Mouse (Mus musculus): ENCODE measurements at regions not wholly inside any gene's neighbourhood (a gene's known extent, or its start where the extent isn't known, plus 50 kb on each side); places are given as distances from the start of the nearest gene placed in this dataset.

GRCm38 (mm10) chr2:92779101-92779500, 135.8 kb upstream of the Syt13 start:
- H3K79me2 ChIP-seq (replicated peaks; ENCODE audit: control insufficient read depth, extremely low read depth, insufficient read depth, poor library complexity, severe bottlenecking): no peaks in the 10 kb centered on the region
- in situ Hi-C loops (cut with MboI; ENCODE audit: low pct_ligation_motif_present, low pct_unique_long_range_greater_than_20kb, low sequenced_read_pairs) (no loop called here), dilution Hi-C loops (cut with MboI; ENCODE audit: extremely low pct_ligation_motif_present, extremely low pct_unique_long_range_greater_than_20kb, low sequenced_read_pairs) (no loop called here)
- TF ChIP-seq ZC3H11A (IDR thresholded peaks at IDR 0.05; ENCODE audit: low read depth, low read length) (no peak), MXI1 (IDR thresholded peaks at IDR 0.05; ENCODE audit: low read depth, low read length) (no peak), CTCF (conservative IDR thresholded peaks at IDR 0.05 in 1 of 2, IDR thresholded peaks at IDR 0.05 in 1 of 2; ENCODE audit: low read depth in 2 of 2, low read length in 2 of 2) (no peak), USF1 (IDR thresholded peaks at IDR 0.05; ENCODE audit: low read depth, low read length) (no peak), MYC (IDR thresholded peaks at IDR 0.05; ENCODE audit: low read depth, low read length) (no peak), MAZ (IDR thresholded peaks at IDR 0.05; ENCODE audit: low read depth, low read length) (no peak), USF2 (conservative IDR thresholded peaks at IDR 0.05; ENCODE audit: low read depth, low read length) (no peak), GABPA (IDR thresholded peaks at IDR 0.05; ENCODE audit: insufficient replicate concordance, low read depth, low read length) (no peak), CHD1 (IDR thresholded peaks at IDR 0.05; ENCODE audit: low read depth, low read length) (no peak)
- H3K27me3 ChIP-seq (replicated peaks): peaks cover 26% of the 10 kb centered on the region
- H3K4me2 ChIP-seq (ENCODE audit: insufficient read depth, low read depth, poor library complexity, severe bottlenecking): no peak overlapping the region
- H3K36me3 ChIP-seq (replicated peaks in 1 of 2; ENCODE audit: control insufficient read depth in 1 of 2, insufficient read depth in 1 of 2, low read length in 1 of 2): no peaks in the 10 kb centered on the region
- DNase-seq (ENCODE audit: extremely low read depth): no peak
- no peak overlapping the region for H3K4me3 ChIP-seq (replicated peaks in 1 of 3; ENCODE audit: low read depth in 2 of 3, low read length in 2 of 3, poor library complexity in 1 of 3)
- no peaks in the 10 kb centered on the region for H3K9me3 ChIP-seq (replicated peaks; ENCODE audit: low read length)
- no peak overlapping the region for H3K9ac ChIP-seq (ENCODE audit: insufficient read depth, low read depth)
- peaks cover 0 to 4% of the 10 kb centered on the region in 2 experiments; a peak in 2 of 4 replicates for H3K4me1 ChIP-seq (ENCODE audit: control insufficient read depth in 1 of 2, insufficient read depth in 2 of 2)
- H3K27ac ChIP-seq (ENCODE audit: insufficient read depth, low read depth): no peak overlapping the region

- H3K79me2 ChIP-seq (replicated peaks; ENCODE audit: control insufficient read depth, extremely low read depth, insufficient read depth, poor library complexity, severe bottlenecking): no peaks in the 10 kb centered on the region
- DNase-seq (ENCODE audit: extremely low read depth): no peak
- H3K9me3 ChIP-seq (replicated peaks; ENCODE audit: low read length): no peaks in the 10 kb centered on the region
- no peak overlapping the region for H3K27ac ChIP-seq (ENCODE audit: insufficient read depth, low read depth)
- no peaks in the 10 kb centered on the region for H3K36me3 ChIP-seq (replicated peaks in 1 of 2; ENCODE audit: control insufficient read depth in 1 of 2, insufficient read depth in 1 of 2, low read length in 1 of 2)
- dilution Hi-C loops (cut with MboI; ENCODE audit: extremely low pct_ligation_motif_present, extremely low pct_unique_long_range_greater_than_20kb, low sequenced_read_pairs): no loop called here
- H3K4me3 ChIP-seq (replicated peaks in 1 of 3; ENCODE audit: low read depth in 2 of 3, low read length in 2 of 3, poor library complexity in 1 of 3): no peak overlapping the region
- TF ChIP-seq USF1 (IDR thresholded peaks at IDR 0.05; ENCODE audit: low read depth, low read length) (no peak), POLR2AphosphoS2 (IDR thresholded peaks at IDR 0.05; ENCODE audit: low read depth, low read length) (no peak), MYC (IDR thresholded peaks at IDR 0.05; ENCODE audit: low read depth, low read length) (no peak), GABPA (IDR thresholded peaks at IDR 0.05; ENCODE audit: insufficient replicate concordance, low read depth, low read length) (no peak), JUND (conservative IDR thresholded peaks at IDR 0.05; ENCODE audit: low read depth, low read length) (no peak), E2F4 (IDR thresholded peaks at IDR 0.05; ENCODE audit: insufficient replicate concordance, low read depth, low read length) (no peak), CHD1 (IDR thresholded peaks at IDR 0.05; ENCODE audit: low read depth, low read length) (no peak), TBP (conservative IDR thresholded peaks at IDR 0.05; ENCODE audit: low read depth, low read length) (no peak), ZNF384 (IDR thresholded peaks at IDR 0.05; ENCODE audit: low read depth, low read length) (no peak), ELF1 (IDR thresholded peaks at IDR 0.05; ENCODE audit: low read depth, low read length) (no peak)
- no peak overlapping the region for H3K4me2 ChIP-seq (ENCODE audit: insufficient read depth, low read depth, poor library complexity, severe bottlenecking)
- in situ Hi-C loops (cut with MboI; ENCODE audit: low pct_ligation_motif_present, low pct_unique_long_range_greater_than_20kb, low sequenced_read_pairs): no loop called here
- H3K27me3 ChIP-seq (replicated peaks): peaks cover 26% of the 10 kb centered on the region
- no peak overlapping the region for H3K9ac ChIP-seq (ENCODE audit: insufficient read depth, low read depth)
- H3K4me1 ChIP-seq (ENCODE audit: control insufficient read depth in 1 of 2, insufficient read depth in 2 of 2): no peaks in the 10 kb centered on the region
Observed at GRCm38 (mm10) chr2:92780021-92780420, 134.9 kb upstream of the Syt13 start.
